Comparison of ENCODE assay signal across 16 mouse cellular contexts in the genomic region with DNA sequence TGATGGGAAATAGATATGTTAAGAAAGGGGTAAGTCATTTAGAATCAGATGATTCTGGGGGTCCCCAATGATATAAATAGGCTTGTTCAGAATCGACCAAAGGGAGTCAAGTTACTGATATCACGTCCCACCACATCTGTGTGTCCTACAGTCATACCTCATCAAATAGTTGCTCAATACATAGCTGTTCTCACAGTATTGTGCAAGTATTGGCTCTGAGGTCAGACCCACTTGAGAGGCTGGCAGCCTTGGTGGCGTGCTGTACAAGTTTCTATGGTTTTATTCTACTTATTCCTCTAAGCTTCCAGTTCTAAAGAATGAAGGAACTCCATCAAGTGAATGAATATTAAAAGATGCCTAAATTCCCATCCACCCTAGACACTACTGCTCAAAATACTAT.
DNase-seq lines count a peak whose midpoint lies in the region; TF ChIP-seq lines count a peak whose summit lies in the region.
"Had no signal": no experiment of that assay in that cellular context is flagged by ENCODE, and none has a peak within 500 bp of the region (broad histone marks: within the 10 kb centered on the region; RNA-seq: fewer than 3 reads in every experiment).

No protein-coding gene starts in this region.

- WGBS in lung, adult 2 months: 49% methylated on average over 3 of the region's 3 CpGs
- whole genome bisulfite sequencing in cerebellum, adult 2 months: 92% methylated on average over 3 of the region's 3 CpGs

- no peak for TF ChIP-seq CTCF in lung, adult 2 months (IDR thresholded peaks at IDR 0.05; ENCODE audit: insufficient read depth, low read length)
- no peak for TF ChIP-seq CTCF in cerebellum, adult 2 months (IDR thresholded peaks at IDR 0.05; ENCODE audit: borderline replicate concordance, insufficient read depth, low read depth, low read length)

- no peak for TF ChIP-seq POLR2A in lung, adult 2 months (IDR thresholded peaks at IDR 0.05; ENCODE audit: borderline replicate concordance, extremely low read depth, low read depth, low read length)
- TF ChIP-seq POLR2A in cerebellum, adult 2 months (IDR thresholded peaks at IDR 0.05; ENCODE audit: borderline replicate concordance, insufficient read depth, low read length): no peak

- H3K4me1 ChIP-seq in lung, adult 2 months (ENCODE audit: control insufficient read depth, insufficient read depth, low read length): no peaks in the 10 kb centered on the region; the same call in 1 of the 2 replicates
- H3K4me1 ChIP-seq in cerebellum, adult 2 months (ENCODE audit: control insufficient read depth, insufficient read depth, low read length): no peaks in the 10 kb centered on the region
- H3K4me1 ChIP-seq: embryonic facial prominence, embryonic 15.5 days had no signal

- no peak overlapping the region for H3K27ac ChIP-seq in cerebellum, adult 2 months (ENCODE audit: insufficient read depth, low read length)
- H3K27ac ChIP-seq: embryonic facial prominence, embryonic 15.5 days; heart, embryonic 10.5 days; kidney, postnatal 0 days had no signal

- H3K27me3 ChIP-seq in cerebellum, adult 2 months (ENCODE audit: control insufficient read depth, insufficient read depth, low read length): no peaks in the 10 kb centered on the region; the same call in 1 of the 2 replicates
- H3K27me3 ChIP-seq: embryonic facial prominence, embryonic 15.5 days had no signal

- H3K4me3 ChIP-seq in lung, adult 2 months (replicated peaks; ENCODE audit: extremely low read depth, low read depth, low read length): no peak overlapping the region
- no peak overlapping the region for H3K4me3 ChIP-seq in cerebellum, adult 2 months (replicated peaks; ENCODE audit: insufficient read depth, low read depth, low read length)
- H3K4me3 ChIP-seq: embryonic facial prominence, embryonic 15.5 days; heart, embryonic 10.5 days had no signal

- peak; percentile 38 for DNase-seq in adrenal gland, adult 2 months
- DNase-seq in adrenal gland, adult 8-10 months: no peak
- DNase-seq in 416B (ENCODE audit: low read depth): peak; percentile 1
- DNase-seq in lung, adult 2 months: peak; percentile 56
- DNase-seq in lung, postnatal 25 days (ENCODE audit: low spot score): peak; percentile 83
- DNase-seq in right cerebral cortex, postnatal 36 days (ENCODE audit: low spot score in 2 of 2): no peak
- DNase-seq in thymus, postnatal 14 days: no peak
- no peak for DNase-seq in cerebellum, adult 2 months
- DNase-seq: cerebellum, adult 11-12 months; cerebellum, postnatal 25 days; kidney, adult 18-20 months; layer of hippocampus, postnatal 36 days; thymus, postnatal 36 days had no signal

Comparison
In these comparisons a context has a peak if more than half of its experiments do, and no peak if none do; other contexts are left out.
1. DNase-seq: peak in adrenal gland, adult 2 months (single experiment), 416B (single experiment), lung, adult 2 months (single experiment) and lung, postnatal 25 days (single experiment); none in adrenal gland, adult 8-10 months (single experiment), right cerebral cortex, postnatal 36 days (0 of 2), thymus, postnatal 14 days (single experiment) and cerebellum, adult 2 months (0 of 2).